Mouse (Mus musculus) G1E (cell line): Measurements from ENCODE around the gene Ercc5.

Source experiments
- CTCF ChIP-seq: IDR thresholded peaks from 2 replicates; pipeline ENCODE4 v1.5.1; 2012; ENCODE audit warnings: low read depth, low read length, inconsistent platforms, mixed read lengths
- GATA1 ChIP-seq: IDR thresholded peaks from 2 replicates; pipeline ENCODE4 v1.6.1; 2012; ENCODE audit warnings: borderline replicate concordance, low read length, inconsistent platforms, mixed read lengths

DNA sequence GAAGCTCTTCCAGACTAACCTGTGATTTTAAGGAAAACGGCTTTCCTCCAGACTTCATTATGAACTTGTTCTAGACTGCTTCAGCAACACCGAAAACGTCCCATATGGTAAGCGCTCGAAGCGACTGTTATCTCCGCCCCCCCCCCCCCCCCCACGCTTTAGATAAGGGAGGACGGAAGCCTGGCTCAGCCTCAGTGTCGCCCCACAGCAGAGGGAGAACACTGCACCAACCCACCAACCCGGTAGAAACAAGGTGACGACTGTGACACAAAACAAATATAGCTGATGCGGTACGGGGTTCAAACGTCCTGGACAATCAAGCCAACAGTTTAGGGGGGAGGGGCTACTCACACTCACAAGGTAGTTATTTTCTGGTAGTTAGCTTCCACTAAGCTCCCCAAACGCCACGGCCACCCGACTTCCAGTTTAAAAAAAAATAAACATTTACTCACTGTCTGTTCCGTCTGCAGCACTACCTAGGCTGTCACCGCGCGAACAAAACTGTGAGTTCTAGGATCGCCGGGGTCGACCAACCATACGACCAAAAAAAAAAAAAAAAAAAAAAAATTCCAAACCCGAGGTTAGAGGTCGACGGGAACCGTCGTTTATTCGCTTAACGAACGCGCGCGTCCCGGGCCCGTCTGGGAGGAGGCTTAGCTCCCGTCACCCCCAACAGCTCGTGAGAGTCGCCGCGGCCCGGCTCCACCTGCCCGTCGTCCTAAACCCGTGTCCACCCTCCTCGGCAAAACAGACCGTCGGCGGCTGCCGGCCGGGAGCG lies 45.9 kb upstream of the Ercc5 start:
- TF ChIP-seq CTCF (no peak), GATA1 (no peak)
